Mouse (Mus musculus): ENCODE results near the gene Cux1.

DNA sequence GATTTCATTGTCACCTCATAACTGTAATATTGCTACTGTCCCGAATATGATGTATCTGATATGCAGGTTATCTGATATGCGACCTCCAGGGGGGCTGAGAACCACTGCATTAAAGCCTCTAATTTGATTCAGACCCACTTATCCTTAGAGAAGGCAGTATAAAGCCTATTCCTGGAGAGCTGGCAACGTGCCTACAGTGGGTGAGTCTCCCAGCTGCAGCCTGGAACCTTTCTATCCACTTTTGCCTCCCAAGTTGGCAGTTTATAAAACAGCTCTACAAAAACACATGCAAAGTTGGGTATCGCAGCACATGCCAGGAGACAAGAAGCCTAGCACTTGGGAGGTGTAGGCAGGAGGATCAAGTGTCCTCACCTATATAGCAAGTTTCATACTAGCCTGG, 303.9 kb downstream of the Cux1 start:
- TF ChIP-seq CTCF (IDR thresholded peaks at IDR 0.05; ENCODE audit: insufficient read depth, low read depth, low read length) (no peak), POLR2A (IDR thresholded peaks at IDR 0.05; ENCODE audit: insufficient read depth, low read depth, low read length) (no peak)

All from olfactory bulb, adult 2 months (tissue).